Mouse (Mus musculus) testis, adult 10 weeks (tissue): ENCODE data around the gene Slfn9. TPM values are rescaled to one million over a fixed set of nuclear protein-coding genes. Genes with fewer than 3 reads are reported as not detected.

Experiments used
- polyA plus RNA-seq: library from polyadenylated mRNA; stranded (reverse); fragments of 350-450 nt; fragmentation: Illumina TruSeq; extraction: RNeasy Lipid Tissue Mini Kit (QIAGEN cat#74804); gene quantifications from one replicate; pipeline ENCODE4 v1.2.3, GENCODE M21; 2014; ENCODE audit warnings: low read depth, low replicate concordance

Slfn9 gene
- polyA plus RNA-seq: 0.28 TPM

GRCm38 (mm10) chr11:82991469-82992166, at the start of gene Slfn9:
Gene Slfn9, minus strand, starts transcription at chr11:82991830.

GRCm38 (mm10) chr11:83020621-83021020, 29.0 kb upstream of the Slfn9 start, which contains the start of gene Slfn8:
Gene Slfn8, minus strand, starts transcription at chr11:83020810.

GRCm38 (mm10) chr11:82950736-82951481, 40.7 kb downstream of the Slfn9 start, which contains the start of gene Slfn5:
Gene Slfn5, plus strand, starts transcription at chr11:82951349.

Other genes with a start within 250 kb of the Slfn9 start
- gene Cct6b, start 227.5 kb downstream of the Slfn9 start, polyA plus RNA-seq: 313 TPM
- 29.4 TPM for gene Zfp830, start 227.5 kb downstream of the Slfn9 start, polyA plus RNA-seq
- 87.9 TPM for gene Lig3, start 210.7 kb downstream of the Slfn9 start, polyA plus RNA-seq
- gene Rffl, start 120.6 kb downstream of the Slfn9 start, polyA plus RNA-seq: 50.1 TPM
- gene Rad51d, start 101.2 kb downstream of the Slfn9 start, polyA plus RNA-seq: 2.8 TPM
- 9.8 TPM for gene Fndc8, start 99.7 kb downstream of the Slfn9 start, polyA plus RNA-seq
- 1.6 TPM for gene Nle1, start 83.4 kb downstream of the Slfn9 start, polyA plus RNA-seq
- gene Unc45b, start 81.3 kb downstream of the Slfn9 start, polyA plus RNA-seq: 0.13 TPM
- 2.7 TPM for gene Slfn5, start 40.5 kb downstream of the Slfn9 start, polyA plus RNA-seq
- gene Slfn8, start 29.0 kb upstream of the Slfn9 start, polyA plus RNA-seq: 1.5 TPM
- gene Slfn2, start 73.3 kb upstream of the Slfn9 start, polyA plus RNA-seq: 0.88 TPM
- gene Slfn1, start 125.0 kb upstream of the Slfn9 start, polyA plus RNA-seq: 0.14 TPM
- gene Slfn4, start 183.4 kb upstream of the Slfn9 start, polyA plus RNA-seq: 0.14 TPM
- 2.0 TPM for gene Slfn3, start 199.5 kb upstream of the Slfn9 start, polyA plus RNA-seq